Mouse (Mus musculus): Measurements from ENCODE around the gene Tada3.

DNA sequence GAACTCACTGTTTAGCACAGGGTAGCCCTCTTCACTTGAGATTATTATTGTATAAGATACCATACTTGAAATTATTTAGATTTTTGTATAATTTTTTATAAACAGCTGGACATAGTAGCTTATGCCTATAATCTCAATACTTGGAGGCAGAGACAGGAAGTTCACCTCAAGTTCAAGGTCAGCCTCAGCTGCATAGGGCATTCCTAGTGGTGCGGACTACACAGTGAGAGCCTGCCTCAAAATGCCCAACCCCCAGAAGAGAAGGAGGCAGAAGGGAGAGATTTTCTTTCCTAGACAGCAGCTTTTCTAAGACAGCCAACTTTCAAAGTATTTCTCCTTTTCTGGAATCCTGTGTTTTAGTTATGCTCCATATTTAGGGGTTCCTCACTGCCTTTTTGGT is 26.5 kb downstream of the Tada3 start:
- no peak for TF ChIP-seq GATA1 (IDR thresholded peaks at IDR 0.05; ENCODE audit: borderline replicate concordance, low read length)
- TF ChIP-seq FLI1 (IDR thresholded peaks at IDR 0.05; ENCODE audit: low read length): no peak
